Mouse (Mus musculus) thymus, postnatal 36 days (tissue): Measurements from ENCODE around the gene Adap1.

ENCODE experiments used
- DNase-seq, 2 experiments: peaks; one replicate each; pipeline ENCODE4 v3.0.0; 2022; ENCODE audit warnings: mixed read lengths in 2 of 2

Gene Adap1

GRCm38 (mm10) chr5:139283460-139284180 lies 41.8 kb downstream of the Adap1 start:
- DNase-seq = no peak

- peak; percentile 64 to 73 for DNase-seq
Observed at GRCm38 (mm10) chr5:139282191-139282590, 43.2 kb downstream of the Adap1 start.

- no peak for DNase-seq
Observed at GRCm38 (mm10) chr5:139281373-139282112, 43.9 kb downstream of the Adap1 start.

- no peak for DNase-seq
Observed at GRCm38 (mm10) chr5:139277287-139277686, 48.1 kb downstream of the Adap1 start.

DNA sequence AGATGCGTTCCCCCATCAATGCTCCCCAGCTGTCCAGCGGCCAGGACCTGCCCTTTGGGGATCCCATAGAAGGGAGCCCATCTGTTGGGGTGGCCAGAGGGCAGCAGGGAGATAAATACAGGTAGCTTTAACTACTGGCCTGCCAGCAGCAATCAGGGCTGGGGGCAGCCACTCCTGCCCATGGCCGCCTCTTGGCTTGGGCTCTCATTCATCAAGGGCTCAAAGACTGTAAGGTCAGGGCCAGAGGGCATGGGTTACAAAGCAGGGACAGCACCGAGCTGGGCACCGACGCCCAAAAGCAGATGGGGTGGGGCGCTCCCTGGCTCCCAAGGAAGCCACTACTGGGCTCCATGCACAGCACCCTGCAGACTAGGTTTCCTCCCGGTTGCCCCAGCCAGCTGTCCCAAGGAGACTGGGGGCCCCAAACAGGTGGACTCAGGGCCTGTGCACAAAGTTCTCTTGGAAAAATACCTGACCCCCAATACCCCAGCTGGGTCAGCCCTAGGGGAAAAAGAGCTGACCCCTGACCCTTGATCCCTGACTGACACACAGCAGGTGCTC lies 53.3 kb downstream of the Adap1 start:
- DNase-seq = no peak

- no peak for DNase-seq
Observed at GRCm38 (mm10) chr5:139270806-139271521, 54.5 kb downstream of the Adap1 start.

DNA sequence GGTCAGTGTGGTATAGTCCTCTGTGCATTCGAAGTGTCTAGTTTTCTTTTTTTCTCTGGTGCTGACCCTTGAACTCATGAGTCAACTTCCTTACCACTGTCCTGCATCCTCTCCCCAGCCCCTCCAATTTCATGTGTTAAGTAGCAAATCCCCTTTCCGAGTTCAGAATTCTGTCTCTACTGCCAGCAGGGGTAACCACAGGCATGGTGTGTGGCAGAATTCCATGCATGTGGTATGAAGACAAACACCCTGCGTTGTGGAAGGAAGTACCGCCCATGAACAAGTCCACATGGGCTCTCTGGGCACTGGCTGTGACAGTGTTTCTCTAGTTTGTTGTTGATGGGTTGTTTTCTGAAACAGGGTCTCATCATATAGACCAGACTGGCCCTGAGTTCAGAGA lies 57.8 kb downstream of the Adap1 start:
- no peak for DNase-seq

DNA sequence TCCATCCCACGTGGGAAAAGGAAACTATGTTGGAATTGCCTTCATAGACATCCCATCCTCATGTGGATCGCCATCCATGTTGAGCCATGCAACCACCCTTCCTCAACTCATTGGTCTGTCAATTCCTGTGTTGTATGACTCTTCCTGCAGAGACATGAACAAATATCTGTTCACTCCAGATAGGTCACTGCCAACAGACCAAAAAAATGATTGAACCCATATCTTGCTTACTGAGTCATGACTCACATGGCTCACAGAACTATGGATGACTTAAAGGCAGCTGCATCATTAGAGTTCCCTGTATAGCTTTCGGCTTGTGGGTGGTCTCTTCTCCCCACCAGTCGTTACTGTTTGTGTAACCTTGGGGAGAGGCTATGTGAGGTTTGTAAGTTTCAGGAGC lies 64.0 kb downstream of the Adap1 start:
- DNase-seq = no peak

GRCm38 (mm10) chr5:139259853-139260252 lies 65.6 kb downstream of the Adap1 start:
- no peak for DNase-seq

DNA sequence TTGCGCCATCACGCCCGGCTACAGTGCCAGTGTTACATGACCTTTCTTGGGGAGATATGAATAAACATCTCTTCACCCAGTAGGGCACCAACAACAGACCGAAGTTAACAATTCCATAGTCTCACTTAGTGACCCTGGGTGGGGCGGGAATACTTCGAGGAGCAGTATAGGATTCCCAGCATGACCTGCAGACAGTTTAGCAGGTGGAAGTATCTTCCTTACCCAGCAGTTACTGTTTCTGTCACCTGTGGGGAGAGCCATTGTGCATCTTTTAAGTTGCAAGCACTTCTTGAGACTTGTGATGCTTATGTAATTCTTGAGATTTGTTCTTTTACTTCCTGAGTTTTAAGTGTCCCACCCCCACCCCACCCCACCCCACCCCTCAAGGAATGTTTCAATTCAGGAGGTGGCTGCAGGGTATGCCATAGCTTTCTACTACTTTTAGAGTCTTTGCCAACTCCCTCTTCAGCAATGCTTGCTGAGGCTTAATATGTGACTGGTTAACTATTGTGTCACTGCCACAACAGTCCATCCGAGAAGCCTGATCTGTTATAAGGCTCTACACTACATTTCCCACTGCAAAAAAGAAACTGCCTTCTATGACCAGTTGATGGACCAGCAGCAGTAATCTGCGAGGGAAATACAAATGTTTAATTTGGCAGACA lies 66.9 kb downstream of the Adap1 start:
- no peak for DNase-seq

GRCm38 (mm10) chr5:139257818-139258217 lies 67.6 kb downstream of the Adap1 start:
- no peak for DNase-seq

DNA sequence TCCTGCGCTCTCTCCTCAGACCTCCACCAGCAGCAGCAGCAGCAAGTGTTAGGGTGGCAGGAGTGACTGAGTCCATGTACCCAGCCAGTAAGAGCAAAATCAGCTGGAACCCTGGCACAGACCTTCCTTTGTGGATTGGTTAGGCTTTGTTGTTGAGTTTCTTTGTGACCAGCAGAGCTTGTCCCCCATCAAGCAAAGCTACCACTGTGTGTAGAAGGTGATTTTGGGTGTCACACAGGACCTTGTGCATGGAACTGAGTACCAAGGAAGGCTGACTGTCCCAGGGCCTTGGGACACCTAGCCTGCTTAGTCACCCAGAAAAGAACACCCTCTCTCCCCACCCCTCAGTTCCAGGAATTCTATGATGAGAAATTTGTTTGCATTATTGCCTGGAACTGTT lies 68.2 kb downstream of the Adap1 start:
- no peak for DNase-seq

DNA sequence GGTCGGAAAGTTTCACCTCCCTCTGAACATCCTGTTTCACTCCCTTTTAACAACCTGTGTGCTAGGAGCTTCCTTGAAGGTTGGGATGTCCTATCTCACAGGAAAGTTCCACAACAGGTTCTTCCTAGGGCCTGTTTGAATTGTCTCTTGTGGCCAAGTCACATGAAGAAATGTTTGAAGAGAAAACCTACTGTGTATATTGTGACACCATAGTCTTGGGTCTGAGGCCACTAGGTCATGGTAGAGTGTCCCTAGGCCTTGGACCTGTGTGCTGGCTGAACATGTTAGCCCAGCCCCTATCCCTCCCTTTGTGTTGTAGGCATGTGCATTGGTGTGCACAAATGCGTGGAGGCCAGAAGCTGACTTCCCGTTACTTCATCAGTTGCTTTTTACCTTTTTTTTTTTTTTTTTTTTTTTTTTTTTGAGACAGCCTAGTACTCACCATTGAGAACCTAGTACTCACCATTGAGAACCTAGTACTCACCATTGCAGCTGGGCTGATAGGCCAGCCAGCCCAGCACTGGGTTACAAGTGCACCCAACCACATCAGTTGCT lies 69.1 kb downstream of the Adap1 start:
- DNase-seq = no peak

DNA sequence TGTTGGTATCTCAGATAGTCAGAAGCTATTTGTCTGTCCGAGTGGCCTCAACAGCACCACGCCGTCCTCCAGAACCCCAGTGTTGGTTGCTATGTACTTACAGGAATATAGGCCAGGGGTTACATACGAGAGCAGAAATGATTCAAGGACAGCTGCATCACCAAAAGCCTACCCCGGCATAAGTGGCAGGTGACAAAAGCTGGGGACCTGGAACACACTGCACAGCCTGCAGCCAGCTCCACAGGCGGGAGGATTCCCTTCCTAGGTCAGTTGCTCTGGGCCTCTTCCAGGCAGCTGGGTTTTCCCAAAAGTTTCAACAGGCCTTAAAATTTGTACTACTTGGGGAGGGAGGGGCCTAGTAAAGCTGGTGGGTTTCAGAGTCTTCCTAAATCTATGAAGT lies 69.6 kb downstream of the Adap1 start:
- DNase-seq = no peak

DNA sequence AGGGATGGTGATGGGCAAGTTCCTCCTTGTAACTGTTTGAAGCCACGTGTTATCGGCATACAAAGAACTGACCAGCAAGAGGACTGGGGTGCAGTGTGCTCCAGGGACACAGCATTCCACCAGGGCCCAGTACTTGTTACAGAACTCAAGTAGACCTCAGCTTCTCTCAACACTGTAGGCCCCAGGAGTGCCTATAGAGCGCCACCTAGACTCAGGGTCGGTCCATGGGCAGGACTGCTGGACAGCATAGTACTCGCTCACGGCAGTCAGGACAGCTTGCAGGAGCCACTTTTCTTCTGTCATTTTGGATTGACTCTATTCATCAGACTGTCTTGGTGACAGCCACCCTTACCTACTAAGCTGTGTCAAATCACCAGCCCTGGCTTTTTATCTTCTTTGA lies 70.5 kb downstream of the Adap1 start:
- DNase-seq = no peak

GRCm38 (mm10) chr5:139253301-139253741 lies 72.1 kb downstream of the Adap1 start:
- DNase-seq = no peak

DNA sequence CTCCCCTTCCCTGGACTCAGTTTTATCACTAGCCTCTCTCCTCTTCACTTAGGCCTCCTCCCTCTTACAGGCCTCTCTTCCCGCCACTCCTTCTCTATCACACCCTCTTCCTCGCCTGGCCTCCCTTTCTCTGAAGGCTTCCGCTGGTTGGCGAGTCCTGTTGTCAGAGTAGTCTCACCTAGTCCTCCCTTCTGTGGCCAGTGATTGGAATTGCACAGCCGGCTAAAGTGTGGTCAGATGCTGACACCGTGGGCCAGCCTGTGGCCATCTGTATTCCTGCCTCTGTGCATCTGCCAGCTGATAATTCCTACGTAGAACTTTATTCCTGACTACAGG lies 72.5 kb downstream of the Adap1 start:
- DNase-seq = no peak

DNA sequence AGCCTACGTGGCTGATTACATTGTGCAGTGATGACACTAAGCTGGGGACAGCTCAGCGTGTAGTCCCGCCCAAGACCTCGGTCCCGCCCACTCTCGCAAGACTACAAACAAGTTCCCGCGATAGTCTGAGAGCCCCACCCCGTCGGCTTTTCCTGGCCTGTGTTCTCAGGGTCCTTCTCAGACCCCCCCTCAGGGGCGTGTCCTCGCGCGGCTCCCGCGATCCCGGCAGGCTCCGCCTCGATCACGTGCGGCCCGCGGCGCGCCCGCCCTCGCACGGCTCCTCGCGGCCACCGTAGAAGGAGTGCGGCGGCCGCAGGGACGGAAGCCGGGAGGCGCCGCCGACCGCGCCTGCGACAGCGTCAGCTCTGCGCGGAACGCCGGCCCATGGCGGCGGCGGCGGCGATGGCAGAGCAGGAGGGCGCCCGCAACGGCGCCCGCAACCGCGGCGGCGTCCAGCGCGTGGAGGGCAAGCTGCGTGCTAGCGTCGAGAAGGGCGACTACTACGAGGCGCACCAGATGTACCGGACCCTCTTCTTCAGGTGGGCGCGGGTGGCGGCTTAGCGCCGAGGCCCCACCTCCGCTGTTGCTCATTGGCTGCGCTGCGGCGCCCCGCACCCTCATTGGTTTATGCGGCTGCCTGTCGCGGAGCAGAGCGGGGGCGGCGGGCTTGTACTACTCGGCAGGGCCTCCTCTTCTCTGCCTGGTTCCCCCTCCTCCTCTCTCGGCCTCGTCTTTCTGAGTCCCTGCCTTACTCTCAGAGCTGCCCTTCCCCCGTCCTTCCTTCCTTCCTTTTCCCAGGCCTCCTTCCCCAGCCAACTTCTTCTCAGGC lies 73.1 kb downstream of the Adap1 start, which contains the start of gene Get4:
Get4 (plus strand) TSS at position 244 of the 829 bp plus-strand sequence.
- DNase-seq = peak; percentile 99 to 100

DNA sequence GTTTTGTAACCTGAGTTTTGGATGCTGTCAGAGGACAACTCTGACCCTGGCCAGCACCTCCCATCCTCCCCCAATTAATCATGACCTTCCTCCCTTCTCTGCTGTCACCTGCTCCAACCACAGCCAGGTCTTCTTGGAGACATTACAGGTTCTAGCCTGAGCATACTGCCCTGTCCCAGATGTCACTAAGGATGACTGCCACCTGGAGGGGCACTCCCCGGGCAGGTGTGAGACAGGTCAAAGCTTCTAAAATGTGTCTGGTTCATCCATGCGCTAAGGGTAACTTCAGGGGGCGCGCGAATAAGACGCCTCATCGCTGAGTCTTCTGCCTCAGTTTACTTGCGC lies 73.7 kb downstream of the Adap1 start:
- DNase-seq = no peak

DNA sequence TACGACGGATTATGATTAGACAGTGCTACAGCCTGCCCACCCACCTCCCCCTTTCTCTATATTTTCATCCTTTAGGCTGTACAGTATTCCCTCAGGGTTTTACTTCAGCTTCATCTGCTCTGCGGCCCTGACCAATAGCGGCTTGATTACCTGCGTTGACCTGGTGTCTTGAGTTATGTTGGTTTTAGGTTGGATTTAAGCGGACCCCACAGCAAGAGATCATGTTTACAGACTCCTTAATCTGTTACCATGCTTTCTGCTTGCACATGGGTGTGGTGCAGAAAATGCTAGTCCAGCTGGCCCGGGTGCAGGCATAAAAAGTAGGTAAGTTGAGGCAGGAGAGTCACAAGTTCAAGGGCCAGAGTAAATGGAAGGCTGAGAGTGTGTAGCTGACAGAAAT lies 74.1 kb downstream of the Adap1 start:
- DNase-seq = no peak

GRCm38 (mm10) chr5:139248846-139249245 lies 76.6 kb downstream of the Adap1 start:
- no peak for DNase-seq

DNA sequence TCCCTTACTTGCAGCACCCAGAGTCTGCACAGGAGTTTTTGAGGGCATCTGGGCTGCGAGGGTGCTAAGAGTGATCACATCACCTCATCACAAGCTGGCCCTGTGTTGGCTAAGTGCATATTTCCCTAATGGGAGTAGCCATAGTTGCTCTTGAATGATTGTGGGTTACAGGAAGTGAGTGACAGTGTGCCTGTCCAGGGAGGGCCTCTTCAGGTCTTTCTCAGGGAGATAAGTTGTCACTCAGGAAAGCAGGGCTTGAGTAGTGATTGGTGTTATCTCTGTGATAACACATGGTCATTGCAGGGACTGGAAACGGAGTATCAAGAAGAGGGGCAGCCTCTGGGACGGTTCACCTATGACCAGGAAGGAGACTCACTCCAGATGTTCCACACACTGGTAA lies 77.7 kb downstream of the Adap1 start:
- DNase-seq = no peak
